Mouse (Mus musculus): Measurements from ENCODE around the gene Bcl2.

DNA sequence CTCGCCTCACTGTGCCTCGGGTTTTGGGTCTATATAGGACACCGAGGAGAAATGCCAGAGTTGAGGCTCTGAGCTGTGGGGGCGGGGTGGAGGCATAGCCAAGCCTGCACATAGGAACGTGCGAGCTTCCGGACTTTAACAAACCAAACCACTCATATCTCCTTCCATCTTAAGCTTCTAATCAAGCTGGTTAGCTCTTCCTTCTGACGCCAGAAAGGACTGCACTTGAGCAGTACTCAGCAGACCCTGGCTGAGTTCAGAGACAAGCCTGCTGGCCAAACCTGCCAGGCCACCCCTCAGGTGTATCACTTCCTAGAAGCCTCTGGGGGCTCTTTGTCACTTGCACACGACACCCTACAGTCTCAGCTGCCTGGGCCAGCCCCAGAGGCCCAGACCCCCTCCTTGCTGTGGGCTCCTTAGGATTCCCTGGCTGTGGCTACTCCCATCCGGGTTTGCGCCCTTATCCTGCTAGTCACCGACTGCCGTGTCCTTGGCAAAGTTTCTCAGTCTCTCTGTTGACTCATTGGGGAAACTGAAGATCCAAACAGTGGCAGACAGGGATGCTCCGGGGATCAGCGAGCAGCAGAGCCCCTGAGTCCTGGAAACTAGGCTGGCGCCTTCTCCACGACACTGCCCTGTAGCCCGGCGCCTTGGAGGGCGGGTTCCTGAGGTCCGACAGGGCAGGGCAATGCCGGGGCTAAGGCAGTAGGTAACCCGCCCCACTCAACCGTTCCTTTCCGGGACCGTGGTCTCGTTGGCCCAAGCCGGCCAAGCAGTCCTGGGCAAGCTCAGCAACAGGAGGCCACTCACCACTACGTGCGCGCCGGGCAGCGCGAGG, 44.9 kb upstream of the Bcl2 start:
- TF ChIP-seq EP300 (IDR thresholded peaks at IDR 0.05; ENCODE audit: low read depth) (no peak), CTCF (IDR thresholded peaks at IDR 0.05; ENCODE audit: low read depth) (no peak)

Data from heart, postnatal 0 days (tissue).